Mouse (Mus musculus) intestine, embryonic 14.5 days (tissue): ENCODE measurements at regions not wholly inside any gene's neighbourhood (a gene's known extent, or its start where the extent isn't known, plus 50 kb on each side); places are given as distances from the start of the nearest gene placed in this dataset.

ENCODE experiments used
- ATAC-seq: fragments of 200-750 bp; cut with Nextera tagmentation; replicated peaks from 2 replicates; pipeline ENCODE4 v1.8.0; 2017; ENCODE audit warnings: low read depth, moderate number of reproducible peaks, moderate TSS enrichment, moderate library complexity; ENCODE audit not compliant: low FRiP score, low TSS enrichment
- DNase-seq: peaks from one replicate; pipeline ENCODE4 v3.0.0-alpha.2; 2018; ENCODE audit warnings: low spot score
- H3K27ac ChIP-seq: fragments of 300-500 bp; sonication (generic); 2 replicates; pipeline ENCODE4 v1.5.1; 2014; ENCODE audit warnings: low read depth, mild to moderate bottlenecking, control low read depth
- H3K27me3 ChIP-seq: fragments of 300-500 bp; sonication (generic); replicated peaks from 2 replicates; pipeline ENCODE4 v1.6.1; 2014; ENCODE audit warnings: low read length, control low read depth; ENCODE audit not compliant: control insufficient read depth, insufficient read depth
- H3K36me3 ChIP-seq: fragments of 300-500 bp; sonication (generic); 2 replicates; pipeline ENCODE4 v1.6.1; 2014; ENCODE audit warnings: low read length, control low read depth; ENCODE audit not compliant: control insufficient read depth, insufficient read depth
- H3K4me1 ChIP-seq: fragments of 300-500 bp; sonication (generic); replicated peaks from 2 replicates; pipeline ENCODE4 v1.6.1; 2014; ENCODE audit warnings: low read length, control low read depth, mixed read lengths; ENCODE audit not compliant: control insufficient read depth, insufficient read depth
- H3K4me2 ChIP-seq: fragments of 300-500 bp; sonication (generic); 2 replicates; pipeline ENCODE4 v1.6.1; 2014; ENCODE audit warnings: low read length
- H3K4me3 ChIP-seq: fragments of 300-500 bp; sonication (generic); 2 replicates; pipeline ENCODE4 v1.5.1; 2014; ENCODE audit warnings: low read depth, low read length, control low read depth, mixed read lengths
- H3K9ac ChIP-seq: fragments of 300-500 bp; sonication (generic); 2 replicates; pipeline ENCODE4 v1.6.1; 2014; ENCODE audit warnings: mild to moderate bottlenecking, low read length
- H3K9me3 ChIP-seq: fragments of 300-500 bp; sonication (generic); 2 replicates; pipeline ENCODE4 v1.6.1; 2016; ENCODE audit warnings: low read length, control low read depth; ENCODE audit not compliant: control insufficient read depth
- WGBS: fragments of 180-500 bp; shearing (Covaris S2); extraction: QIAGEN DNeasy Blood & Tissue Kit; methylation state at CpG from one replicate; pipeline ENCODE4 v1.1.7; 2014; 5-methylcytosine and 5-hydroxymethylcytosine counted together

GRCm38 (mm10) chr13:103655966-103656365, 118.4 kb downstream of the Srek1 start:
- Histone ChIP-seq H3K4me1 (no peaks in the 10 kb centered on the region), H3K4me3 (no peak overlapping the region), H3K9ac (no peak overlapping the region), H3K27me3 (no peaks in the 10 kb centered on the region), H3K4me2 (no peak overlapping the region), H3K27ac (no peak overlapping the region), H3K36me3 (no peaks in the 10 kb centered on the region), H3K9me3 (no peaks in the 10 kb centered on the region)
- 93% methylated on average over 2 of the region's 2 CpGs for WGBS
- no peak for DNase-seq
- no peak for ATAC-seq

- no peak overlapping the region for H3K4me2 ChIP-seq
- no peak overlapping the region for H3K9ac ChIP-seq
- no peak overlapping the region for H3K27ac ChIP-seq
- no peak for DNase-seq
- WGBS, result 83% methylated on average over 4 of the region's 4 CpGs
- no peak overlapping the region for H3K4me3 ChIP-seq
- H3K9me3 ChIP-seq, result no peaks in the 10 kb centered on the region
- H3K27me3 ChIP-seq, result no peaks in the 10 kb centered on the region
- no peaks in the 10 kb centered on the region for H3K4me1 ChIP-seq
- ATAC-seq, result no peak
- no peaks in the 10 kb centered on the region for H3K36me3 ChIP-seq
These were observed 121.2 kb downstream of the Srek1 start for GRCm38 (mm10) chr13:103653216-103653615.

GRCm38 (mm10) chr13:103649383-103649782, 125.0 kb downstream of the Srek1 start:
- Histone ChIP-seq H3K4me3 (no peak overlapping the region), H3K9me3 (no peaks in the 10 kb centered on the region), H3K9ac (no peak overlapping the region), H3K27ac (no peak overlapping the region), H3K4me2 (no peak overlapping the region), H3K4me1 (no peaks in the 10 kb centered on the region), H3K36me3 (no peaks in the 10 kb centered on the region), H3K27me3 (no peaks in the 10 kb centered on the region)
- ATAC-seq (no peak), DNase-seq (no peak)
- WGBS, result 90% methylated on average over 3 of the region's 3 CpGs

GRCm38 (mm10) chr13:103648016-103648415, 126.4 kb downstream of the Srek1 start:
- DNase-seq (no peak), ATAC-seq (no peak)
- no peaks in the 10 kb centered on the region for H3K27me3 ChIP-seq
- no peaks in the 10 kb centered on the region for H3K9me3 ChIP-seq
- no peak overlapping the region for H3K4me3 ChIP-seq
- no peaks in the 10 kb centered on the region for H3K36me3 ChIP-seq
- H3K4me2 ChIP-seq, result no peak overlapping the region
- no peaks in the 10 kb centered on the region for H3K4me1 ChIP-seq
- no peak overlapping the region for H3K9ac ChIP-seq
- H3K27ac ChIP-seq, result no peak overlapping the region
- 75% methylated on average over 4 of the region's 4 CpGs for WGBS

GRCm38 (mm10) chr13:103646035-103646434, 128.4 kb downstream of the Srek1 start:
- WGBS, result 39% methylated on average over 4 of the region's 4 CpGs
- no peak overlapping the region for H3K9ac ChIP-seq
- DNase-seq (no peak), ATAC-seq (no peak)
- H3K4me1 ChIP-seq, result no peaks in the 10 kb centered on the region
- H3K4me2 ChIP-seq, result no peak overlapping the region
- no peak overlapping the region for H3K27ac ChIP-seq
- H3K4me3 ChIP-seq, result no peak overlapping the region
- H3K36me3 ChIP-seq, result no peaks in the 10 kb centered on the region
- H3K27me3 ChIP-seq, result no peaks in the 10 kb centered on the region
- H3K9me3 ChIP-seq, result no peaks in the 10 kb centered on the region

- H3K36me3 ChIP-seq, result no peaks in the 10 kb centered on the region
- WGBS, result 57% methylated on average over 6 of the region's 6 CpGs
- no peak overlapping the region for H3K27ac ChIP-seq
- no peak overlapping the region for H3K4me3 ChIP-seq
- H3K27me3 ChIP-seq, result no peaks in the 10 kb centered on the region
- no peak for DNase-seq
- H3K4me2 ChIP-seq, result no peak overlapping the region
- peak; percentile 76 for ATAC-seq
- no peak overlapping the region for H3K9ac ChIP-seq
- no peaks in the 10 kb centered on the region for H3K4me1 ChIP-seq
- no peaks in the 10 kb centered on the region for H3K9me3 ChIP-seq
These were observed 130.2 kb downstream of the Srek1 start for GRCm38 (mm10) chr13:103643993-103644722.

DNA sequence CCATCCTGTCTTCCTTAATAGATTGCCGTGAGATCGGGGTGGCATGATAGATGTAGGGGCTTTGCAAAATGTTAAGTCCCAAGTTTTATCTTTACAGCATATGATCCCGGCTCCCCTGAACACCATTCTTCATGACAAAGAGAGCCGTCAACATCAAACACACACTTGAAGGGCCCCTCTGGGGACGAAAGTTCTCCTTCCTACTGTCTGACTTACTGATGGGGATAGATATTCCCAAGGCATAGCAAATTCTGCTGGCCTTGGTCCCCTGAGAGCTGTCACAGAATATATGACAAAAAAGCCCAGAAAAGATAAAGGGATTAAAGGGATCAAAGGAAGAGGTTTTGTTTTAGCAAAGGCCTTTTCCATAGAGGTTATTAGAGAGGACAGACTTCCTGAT, 130.9 kb downstream of the Srek1 start:
- no peaks in the 10 kb centered on the region for H3K9me3 ChIP-seq
- WGBS, result 56% methylated on average over 5 of the region's 5 CpGs
- no peak overlapping the region for H3K9ac ChIP-seq
- no peaks in the 10 kb centered on the region for H3K4me1 ChIP-seq
- ATAC-seq, result no peak
- H3K27me3 ChIP-seq, result no peaks in the 10 kb centered on the region
- no peak overlapping the region for H3K4me3 ChIP-seq
- no peak overlapping the region for H3K4me2 ChIP-seq
- no peaks in the 10 kb centered on the region for H3K36me3 ChIP-seq
- no peak overlapping the region for H3K27ac ChIP-seq
- DNase-seq, result no peak

DNA sequence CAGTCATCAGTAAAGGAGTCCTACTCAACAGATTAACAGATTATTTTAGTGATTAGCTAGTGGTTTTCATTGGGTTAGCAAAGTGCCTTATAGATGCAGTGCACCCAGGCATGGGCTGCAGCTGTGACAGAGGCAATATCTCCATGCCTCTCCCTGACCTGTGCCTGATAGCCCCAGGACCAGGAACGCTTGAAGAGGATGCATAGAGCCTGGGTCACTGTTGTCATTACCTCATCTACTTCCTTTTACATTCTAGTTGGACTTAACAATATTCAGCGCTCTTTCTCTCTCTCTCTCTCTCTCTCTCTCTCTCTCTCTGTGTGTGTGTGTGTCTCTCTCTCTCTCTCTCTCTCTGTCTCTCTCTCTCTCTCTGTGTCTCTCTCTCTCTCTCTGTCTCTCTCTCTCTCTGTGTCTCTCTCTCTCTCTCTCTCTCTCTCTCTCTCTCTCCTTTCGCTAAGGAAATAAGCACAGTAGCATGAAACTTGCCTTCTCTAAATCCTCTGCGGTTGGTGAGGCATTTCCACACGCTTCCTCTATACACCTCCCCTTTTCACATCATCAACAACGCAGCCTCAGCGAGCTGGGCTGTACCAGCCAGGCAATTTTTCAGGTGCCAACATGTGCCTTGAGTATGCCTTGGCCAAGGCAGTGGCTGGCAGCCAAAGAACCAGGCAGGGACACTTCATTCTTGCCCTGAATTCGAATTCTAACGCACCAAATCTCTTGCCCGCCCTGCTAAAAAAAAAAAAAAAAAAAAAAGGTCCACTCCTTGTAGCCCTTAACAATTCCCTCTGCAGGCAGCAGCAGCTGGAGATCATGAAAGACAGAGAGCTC, 131.6 kb downstream of the Srek1 start:
- H3K27ac ChIP-seq, result no peak overlapping the region
- no peak overlapping the region for H3K4me2 ChIP-seq
- H3K9ac ChIP-seq, result no peak overlapping the region
- no peaks in the 10 kb centered on the region for H3K27me3 ChIP-seq
- no peaks in the 10 kb centered on the region for H3K36me3 ChIP-seq
- H3K4me1 ChIP-seq, result no peaks in the 10 kb centered on the region
- no peaks in the 10 kb centered on the region for H3K9me3 ChIP-seq
- ATAC-seq (no peak), DNase-seq (no peak)
- H3K4me3 ChIP-seq, result no peak overlapping the region
- 80% methylated on average over 10 of the region's 10 CpGs for WGBS

DNA sequence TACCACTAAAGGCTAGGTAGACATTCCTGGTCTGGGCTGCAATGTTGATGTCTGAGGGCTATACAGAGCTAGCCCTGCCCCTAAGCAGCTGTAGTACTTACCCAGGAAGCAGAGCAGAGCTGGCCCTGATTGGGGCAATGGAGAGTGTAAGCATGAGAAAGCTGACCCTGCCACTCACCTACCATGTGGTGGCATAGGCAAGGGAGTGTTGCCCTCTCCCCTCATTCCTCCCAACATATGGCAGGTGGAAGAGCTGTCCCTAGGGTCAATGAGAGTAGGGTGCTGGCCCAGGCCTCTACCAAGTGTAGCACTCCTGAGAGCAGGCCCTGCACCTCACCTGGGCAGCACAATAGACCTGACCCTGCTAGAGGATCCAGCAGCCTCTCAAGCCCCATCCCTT, 136.4 kb downstream of the Srek1 start:
- Histone ChIP-seq H3K4me2 (no peak overlapping the region), H3K9me3 (no peaks in the 10 kb centered on the region), H3K27ac (no peak overlapping the region), H3K27me3 (no peaks in the 10 kb centered on the region), H3K4me1 (no peaks in the 10 kb centered on the region), H3K9ac (no peak overlapping the region), H3K36me3 (no peaks in the 10 kb centered on the region), H3K4me3 (no peak overlapping the region)
- ATAC-seq (no peak), DNase-seq (no peak)
